Mouse (Mus musculus) ES-Bruce4 (cell line): ENCODE data around the gene Mrpl12.

ENCODE experiments used
- CTCF ChIP-seq: IDR thresholded peaks from one replicate; pipeline ENCODE4 v1.8.1; 2011; ENCODE audit warnings: low read depth, low read length
- EP300 ChIP-seq: IDR thresholded peaks from 2 replicates; pipeline ENCODE4 v1.6.1; 2011; ENCODE audit warnings: low read depth, low read length; ENCODE audit not compliant: insufficient read depth
- POLR2A ChIP-seq: IDR thresholded peaks from one replicate; pipeline ENCODE4 v1.8.1; 2011; ENCODE audit warnings: low read length; ENCODE audit not compliant: insufficient read depth

GRCm38 (mm10) chr11:120493351-120493750 lies 8.9 kb downstream of the Mrpl12 start:
- TF ChIP-seq CTCF (no peak), POLR2A (no peak), EP300 (no peak)
